Mouse (Mus musculus): ENCODE measurements around the gene R3hdm4.
"Not testable (repeated sequence)": the region's sequence is repeated elsewhere in the genome, so short reads cannot be mapped to it uniquely, and the experiment has no call there.

The R3hdm4 gene

DNA sequence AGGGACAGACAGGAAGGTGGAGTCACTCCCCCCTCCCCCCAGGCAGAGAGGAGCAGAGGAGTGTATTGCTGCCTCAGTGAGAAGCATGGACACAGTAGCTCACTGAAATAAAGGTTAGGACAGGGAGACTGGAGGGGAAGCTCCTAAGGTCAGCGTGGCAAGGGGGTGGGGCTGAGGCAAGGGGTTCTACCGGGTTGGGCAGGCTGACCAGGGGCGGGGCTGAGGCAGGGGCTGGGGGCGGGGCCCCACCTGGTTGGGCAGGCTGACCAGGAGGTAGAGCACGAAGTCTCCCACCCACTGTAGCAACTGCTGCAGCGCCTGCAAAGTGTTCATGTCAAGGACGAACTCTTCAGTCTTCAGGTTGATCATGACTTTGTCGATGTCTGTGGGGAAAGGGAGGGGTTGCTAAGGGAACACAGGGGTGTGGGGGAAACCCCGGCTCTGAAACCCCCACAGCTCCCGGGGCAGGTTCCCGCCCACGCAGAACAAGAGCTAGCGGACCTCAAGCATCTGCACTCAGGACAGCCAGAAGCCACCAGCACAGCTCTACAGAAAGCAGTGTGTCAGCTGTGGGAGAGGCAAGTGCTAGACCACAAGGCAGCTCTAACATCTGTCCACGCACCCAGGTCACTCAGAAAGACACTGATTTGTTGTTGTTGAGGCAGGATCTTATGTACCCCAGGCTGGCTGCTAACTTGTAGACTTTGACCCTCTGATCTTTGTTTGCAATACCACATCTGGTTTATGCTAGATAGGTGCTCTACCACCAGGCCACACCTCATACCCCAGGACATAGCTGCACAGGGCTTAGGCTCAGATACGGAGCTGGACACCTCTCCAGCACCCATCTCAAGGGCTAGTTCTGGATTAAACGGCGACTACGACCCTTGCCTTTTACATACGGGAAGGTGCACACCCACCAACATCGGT is 23.4 kb downstream of the R3hdm4 start:
- DNase-seq (ENCODE audit: low spot score) = no peak

DNA sequence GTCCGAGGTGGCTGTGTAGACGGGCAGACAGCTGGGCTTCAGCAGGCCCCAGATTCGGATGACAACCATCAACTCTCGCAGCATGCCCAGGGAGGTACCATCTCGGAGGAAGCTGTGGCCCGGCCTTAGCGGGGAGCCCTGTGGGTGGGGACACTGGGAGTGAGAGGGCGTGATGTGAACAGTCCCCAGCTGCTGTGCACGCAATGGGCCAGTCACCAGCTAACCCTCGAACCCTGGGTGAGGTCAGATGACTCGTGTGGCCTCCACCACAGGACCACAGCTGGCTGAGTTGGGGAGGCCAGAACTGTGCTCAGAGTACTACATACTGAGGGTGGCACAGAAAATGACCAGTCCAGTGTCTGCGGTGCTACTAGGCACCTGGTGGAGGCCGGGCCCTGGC is 24.2 kb downstream of the R3hdm4 start:
- no peak for DNase-seq (ENCODE audit: low spot score)

DNA sequence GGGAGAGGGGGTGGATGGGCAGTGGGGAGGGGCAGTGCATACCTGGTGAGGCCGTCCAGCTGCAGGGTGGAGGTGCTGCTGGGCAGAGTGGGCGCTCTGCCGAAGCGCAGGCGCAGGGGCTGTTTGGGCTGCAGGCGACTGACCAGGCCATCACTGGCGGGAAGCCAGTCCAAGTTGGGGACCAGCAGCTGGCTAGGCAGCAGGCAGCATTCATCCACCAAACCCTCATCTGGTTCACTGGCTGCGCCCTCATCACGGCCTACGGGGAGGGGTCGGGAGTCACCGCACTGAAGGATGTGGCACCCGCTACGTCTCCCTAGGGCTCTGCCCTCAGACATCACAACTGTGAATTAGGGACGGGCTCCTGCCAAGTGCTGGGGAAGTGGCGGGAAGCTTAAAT is 24.7 kb downstream of the R3hdm4 start:
- no peak for DNase-seq (ENCODE audit: low spot score)

DNA sequence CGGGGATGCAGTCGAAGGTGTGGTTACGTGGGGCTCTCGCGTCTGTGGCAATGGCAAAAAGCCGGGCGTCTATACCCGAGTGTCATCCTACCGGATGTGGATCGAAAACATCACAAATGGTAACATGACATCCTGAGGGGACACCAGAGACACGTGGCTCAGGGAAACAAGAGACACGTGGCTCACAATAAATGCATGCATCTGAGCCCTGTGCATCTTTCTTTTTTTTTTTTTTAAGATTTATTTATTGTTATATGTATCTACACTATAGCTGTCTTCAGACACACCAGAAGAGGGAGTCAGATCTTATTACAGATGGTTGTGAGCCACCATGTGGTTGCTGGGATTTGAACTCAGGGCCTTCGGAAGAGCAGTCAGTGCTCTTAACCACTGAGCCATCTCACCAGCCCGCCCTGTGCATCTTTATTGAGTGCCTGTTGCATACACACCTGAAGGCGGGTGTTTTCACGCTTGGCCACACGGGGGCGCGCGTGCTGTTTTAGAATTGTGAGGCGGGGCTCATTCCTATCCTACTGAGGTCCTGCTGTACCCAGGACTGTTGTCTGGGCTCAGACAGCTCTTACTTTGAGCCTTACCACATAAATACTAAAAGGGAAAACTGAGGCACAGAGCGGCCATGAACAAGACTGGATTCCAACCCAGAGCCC is 28.4 kb downstream of the R3hdm4 start:
- DNase-seq (ENCODE audit: low spot score) = peak; percentile 70

DNA sequence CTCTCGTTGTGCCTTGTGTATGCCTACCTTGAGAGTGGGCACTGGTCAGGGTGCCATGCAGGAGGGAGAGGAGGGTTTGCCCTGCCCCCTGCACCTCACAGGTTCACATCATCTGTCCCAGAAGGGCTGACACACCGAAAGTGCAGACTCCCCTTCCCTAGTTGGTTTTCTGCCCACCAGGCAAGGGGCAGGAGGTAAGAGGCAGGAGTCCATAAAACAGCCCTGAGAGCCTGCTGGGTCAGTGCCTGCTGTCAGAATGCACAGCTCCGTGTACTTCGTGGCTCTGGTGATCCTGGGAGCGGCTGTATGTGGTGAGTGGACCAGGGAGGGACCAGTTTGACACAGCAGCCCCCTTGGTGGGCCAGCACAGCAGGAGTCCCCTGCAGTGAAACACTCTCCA is 30.3 kb downstream of the R3hdm4 start, which contains the start of gene Cfd:
TSS of gene Cfd (plus strand) at position 184 of the 400 bp plus-strand sequence.
- DNase-seq (ENCODE audit: low spot score) = no peak

DNA sequence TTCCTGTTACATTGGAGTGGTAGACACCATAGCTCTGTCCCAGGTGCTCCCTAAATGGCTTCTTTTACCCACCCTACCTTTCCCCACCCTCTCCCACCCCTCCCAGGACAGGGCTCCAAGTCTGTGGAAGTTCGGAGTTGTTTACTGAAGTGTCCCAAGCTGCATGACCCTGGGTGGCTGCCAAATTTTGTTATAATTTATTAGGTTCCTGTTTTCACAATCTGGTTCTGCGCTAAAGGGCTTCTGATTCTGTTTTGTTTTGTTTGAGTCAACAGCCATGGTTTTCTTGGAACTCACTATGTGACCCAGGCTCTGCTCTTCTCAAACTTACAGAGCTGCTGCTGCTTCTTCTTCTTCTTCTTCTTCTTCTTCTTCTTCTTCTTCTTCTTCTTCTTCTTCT is 31.6 kb downstream of the R3hdm4 start:
- no peak for DNase-seq (ENCODE audit: low spot score)

DNA sequence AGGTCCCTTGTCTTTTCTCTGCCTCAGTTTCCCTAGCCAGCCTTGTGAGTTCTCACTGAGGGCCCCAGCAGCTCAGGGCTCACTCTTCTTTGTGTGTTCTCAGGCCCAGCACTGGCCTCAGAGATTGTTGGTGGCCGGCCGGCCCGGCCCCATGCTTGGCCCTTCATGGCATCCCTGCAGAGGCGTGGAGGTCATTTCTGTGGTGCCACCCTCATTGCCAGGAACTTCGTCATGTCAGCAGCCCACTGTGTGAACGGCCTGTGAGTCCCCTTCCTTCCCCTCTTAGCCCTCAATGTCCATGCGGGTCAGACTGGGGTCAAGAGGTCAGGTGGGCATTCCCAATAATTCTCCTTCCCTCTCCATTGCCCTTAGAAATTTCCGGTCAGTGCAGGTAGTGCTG is 34.4 kb downstream of the R3hdm4 start:
- no peak for DNase-seq (ENCODE audit: low spot score)

DNA sequence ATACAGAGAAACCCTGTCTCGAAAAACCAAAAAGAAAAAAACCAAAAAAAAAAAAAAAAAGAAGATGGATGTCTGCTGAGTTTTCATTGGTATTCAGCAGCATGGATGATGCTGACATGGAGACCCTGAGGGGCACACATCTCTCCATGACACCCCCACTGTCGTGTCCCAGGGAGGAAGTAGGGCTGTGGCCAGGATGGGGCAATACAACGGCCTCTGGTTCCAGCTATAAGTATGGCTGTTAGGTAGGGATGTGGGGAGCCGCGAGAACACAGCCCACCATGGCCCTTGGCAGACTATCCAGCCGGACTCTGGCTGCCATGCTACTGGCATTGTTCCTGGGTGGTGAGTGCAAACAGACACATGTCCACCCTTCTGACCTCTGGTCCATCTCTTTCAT is 35.0 kb downstream of the R3hdm4 start, which contains the start of gene Elane:
TSS of gene Elane (plus strand) at position 194 of the 400 bp plus-strand sequence.
- DNase-seq (ENCODE audit: low spot score) = no peak

DNA sequence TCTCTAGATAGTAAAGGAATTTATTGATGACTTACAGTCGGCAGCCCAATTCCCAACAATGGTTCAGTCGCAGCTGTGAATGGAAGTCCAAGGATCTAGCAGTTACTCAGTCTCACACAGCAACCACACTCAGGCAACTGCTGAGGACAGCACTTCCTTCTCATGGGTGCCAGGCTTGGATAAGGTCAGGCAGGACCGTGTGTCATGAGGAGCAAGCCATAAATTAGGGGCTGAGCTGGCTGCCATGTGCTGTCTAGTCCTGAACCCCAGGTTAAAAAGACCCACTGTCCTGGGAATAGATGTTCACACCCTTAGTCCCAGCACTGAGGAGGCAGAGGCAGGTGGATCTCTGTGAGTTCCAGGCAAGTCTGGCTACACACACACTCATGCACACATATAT is 36.1 kb downstream of the R3hdm4 start:
- not testable (repeated sequence) for DNase-seq (ENCODE audit: low spot score)

DNA sequence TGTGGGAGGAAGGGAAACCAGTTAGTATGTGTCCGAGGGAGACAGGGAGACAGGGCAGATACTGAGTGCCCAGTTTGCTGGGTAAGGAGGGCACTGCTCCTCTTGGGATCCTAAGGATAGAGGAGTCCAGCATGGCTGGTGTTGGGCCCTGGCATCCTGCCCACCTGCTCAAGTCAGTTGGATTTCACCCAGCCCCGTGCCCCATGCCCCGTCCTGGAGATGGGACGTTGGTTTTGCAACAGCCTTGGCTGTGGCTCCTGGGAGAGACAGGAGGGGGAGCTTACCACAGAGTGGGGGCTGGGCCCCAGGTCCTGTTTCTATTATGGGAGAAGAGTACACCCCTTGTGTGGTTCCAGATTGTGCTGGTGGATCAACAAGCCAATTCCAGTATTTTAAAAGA is 36.6 kb downstream of the R3hdm4 start:
- DNase-seq (ENCODE audit: low spot score) = no peak

DNA sequence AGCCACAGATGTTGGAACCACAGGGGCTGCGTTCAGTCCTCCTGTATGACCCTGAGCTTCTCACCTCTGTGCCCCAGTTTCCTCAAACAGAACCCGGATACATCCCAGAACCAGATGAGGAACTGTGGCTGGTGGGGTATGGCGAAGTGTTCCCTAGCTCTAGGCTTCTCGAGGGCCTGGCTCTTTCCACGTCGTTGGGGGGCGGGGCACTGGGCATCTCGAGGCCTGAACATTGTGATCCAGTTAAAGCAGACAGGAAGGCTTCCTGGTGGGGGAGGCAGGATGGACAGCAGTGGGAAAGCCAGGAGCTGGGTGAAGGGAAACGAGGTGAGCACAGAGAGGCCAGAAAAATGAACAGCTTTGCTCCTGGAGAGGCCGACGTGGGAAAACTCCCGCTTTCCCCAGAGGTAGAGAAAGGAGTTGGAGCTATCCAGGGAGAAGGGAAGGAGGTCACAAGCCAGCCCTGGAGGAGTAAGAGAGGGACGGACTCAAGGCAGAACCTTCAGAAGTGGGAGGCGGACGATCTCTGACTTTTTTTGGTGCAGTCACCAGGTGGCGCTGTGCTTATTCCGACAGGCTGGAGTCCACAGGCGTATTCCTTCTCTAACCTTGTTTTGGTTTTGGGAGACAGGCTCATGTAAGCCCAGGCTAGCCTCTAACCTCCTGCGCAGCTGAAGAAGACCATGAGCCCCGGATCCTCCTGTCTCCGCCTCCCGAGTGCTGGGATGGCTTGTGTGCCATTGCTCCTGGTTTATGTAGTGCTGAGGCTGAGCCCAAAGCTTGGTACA is 37.5 kb downstream of the R3hdm4 start:
- DNase-seq (ENCODE audit: low spot score) = peak; percentile 74

DNA sequence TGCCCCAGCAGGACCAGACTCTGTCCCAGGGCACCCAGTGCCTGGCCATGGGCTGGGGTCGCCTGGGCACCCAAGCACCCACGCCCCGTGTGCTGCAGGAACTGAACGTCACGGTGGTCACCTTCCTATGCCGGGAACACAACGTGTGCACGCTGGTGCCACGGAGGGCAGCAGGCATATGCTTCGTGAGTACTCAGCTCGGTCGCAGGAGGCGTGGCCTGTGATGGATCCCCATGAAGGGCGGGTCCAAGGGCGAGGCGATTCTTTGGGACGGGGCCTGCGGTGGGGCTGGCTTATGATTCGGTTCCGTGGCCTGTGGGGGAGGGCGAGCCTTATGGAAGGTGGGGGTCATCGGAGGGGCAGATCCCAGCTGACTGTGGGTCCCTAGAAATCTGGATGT is 39.0 kb downstream of the R3hdm4 start:
- no peak for DNase-seq (ENCODE audit: low spot score)

DNA sequence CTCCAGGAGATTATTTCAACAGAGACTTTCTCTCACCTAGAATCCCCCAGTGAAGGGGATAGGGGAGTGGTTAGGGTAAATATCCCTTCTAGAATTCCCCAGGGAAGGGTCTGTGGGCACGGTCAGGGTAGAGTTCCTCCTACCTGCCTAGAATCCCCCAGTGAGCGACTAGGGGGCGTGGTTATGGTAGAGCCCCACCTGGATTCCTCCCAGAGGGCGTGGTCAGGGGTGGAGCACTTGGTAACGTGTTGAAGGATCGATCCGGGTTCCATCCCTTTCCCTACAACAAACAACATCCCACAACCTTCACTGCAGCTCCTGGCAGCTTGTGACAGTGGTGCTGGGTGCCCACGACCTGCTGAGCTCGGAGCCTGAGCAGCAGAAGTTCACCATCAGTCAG is 40.3 kb downstream of the R3hdm4 start:
- no peak for DNase-seq (ENCODE audit: low spot score)

DNA sequence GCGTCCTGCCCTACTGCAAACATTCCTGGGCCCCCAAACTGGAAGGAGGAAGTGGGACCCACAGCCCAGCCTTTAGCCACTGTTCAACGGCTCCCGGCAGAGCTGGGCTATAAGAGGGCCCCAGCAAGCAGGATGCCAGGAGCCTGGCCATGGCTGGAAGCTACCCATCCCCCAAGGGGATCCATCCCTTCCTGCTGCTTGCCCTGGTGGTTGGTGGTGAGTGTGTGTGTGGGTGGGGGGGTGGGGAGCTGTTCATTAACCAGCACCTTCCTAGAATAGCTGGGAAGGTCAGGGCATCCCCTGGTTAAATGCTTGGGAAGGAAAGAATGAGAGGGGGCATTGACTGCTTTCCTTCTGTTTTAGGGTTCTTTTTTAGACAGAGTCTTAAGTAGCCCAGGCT is 41.5 kb downstream of the R3hdm4 start:
- no peak for DNase-seq (ENCODE audit: low spot score)

DNA sequence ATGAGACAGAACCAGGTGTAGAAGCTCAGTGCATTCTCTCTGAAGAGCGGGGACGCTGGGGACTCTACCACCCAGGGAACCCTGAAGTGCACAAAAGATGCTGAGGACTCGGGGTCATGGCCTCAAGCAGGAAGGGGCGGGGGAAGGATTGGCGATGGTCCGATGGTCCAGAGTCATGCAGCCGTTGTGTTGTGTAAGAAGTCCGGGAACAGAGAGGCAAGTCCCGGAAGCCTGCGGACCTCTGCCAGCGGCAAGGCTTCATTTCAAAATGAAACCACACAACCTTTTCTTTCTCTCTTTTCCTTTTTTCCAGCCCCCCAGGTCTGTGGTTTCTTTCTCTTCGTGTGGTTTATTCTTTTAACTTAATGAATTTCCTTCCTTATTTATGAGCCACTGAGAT is 43.3 kb downstream of the R3hdm4 start:
- DNase-seq (ENCODE audit: low spot score) = no peak

DNA sequence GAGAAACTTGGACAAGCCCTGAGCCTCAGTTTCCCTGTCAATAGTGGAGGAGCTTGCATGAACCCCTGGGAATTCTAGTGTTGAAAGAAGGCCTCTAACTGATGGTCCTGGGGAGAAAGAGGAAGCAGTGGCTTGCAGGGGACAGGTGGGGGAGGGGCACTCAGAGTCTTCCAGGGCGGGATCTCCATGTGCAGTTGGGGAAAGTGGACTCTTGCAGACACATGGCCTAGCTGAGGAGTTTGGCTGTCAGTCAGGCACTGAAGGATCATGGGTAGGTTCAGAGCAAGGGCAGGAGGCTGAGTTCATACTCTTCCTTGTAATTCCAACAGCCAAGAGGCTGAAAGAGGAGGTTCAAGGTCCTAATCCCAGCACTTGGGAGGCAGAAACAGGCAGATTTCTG is 43.8 kb downstream of the R3hdm4 start:
- no peak for DNase-seq (ENCODE audit: low spot score)

DNA sequence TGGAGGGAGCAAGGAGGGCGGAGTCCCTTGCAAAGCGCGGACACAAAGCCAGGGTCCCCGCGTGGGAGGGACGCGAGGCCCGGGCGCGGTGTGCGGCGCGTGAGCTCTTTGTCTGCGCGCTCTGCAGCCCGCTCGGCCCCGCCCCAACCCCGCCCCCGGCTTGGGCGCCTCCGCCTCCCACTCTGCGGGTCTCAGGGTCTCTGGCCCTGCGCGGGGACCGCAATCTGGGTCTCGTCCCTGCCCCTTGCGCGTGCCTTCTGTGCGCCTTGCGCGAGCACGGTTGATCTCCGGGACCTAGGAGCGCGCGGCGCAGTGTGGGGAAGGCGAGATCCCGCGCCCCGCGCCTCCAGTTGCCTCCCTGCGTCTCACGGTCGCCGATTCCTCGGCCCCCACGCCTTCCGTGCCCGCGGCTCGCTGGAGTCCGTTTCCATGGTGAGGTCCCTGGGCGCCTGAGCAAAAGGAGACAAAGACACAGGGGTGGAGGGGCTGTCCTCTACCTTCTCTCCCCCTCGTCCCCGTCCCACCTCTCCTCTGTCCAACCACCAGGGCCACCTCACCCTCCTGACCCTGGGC is 46.6 kb downstream of the R3hdm4 start, which contains the start of the genes Prtn3 and Plppr3:
TSS of gene Prtn3 (plus strand) at position 187 of the 573 bp plus-strand sequence.
TSS of gene Plppr3 (minus strand) at position 345 of the 573 bp plus-strand sequence.
- DNase-seq (ENCODE audit: low spot score) = no peak

DNA sequence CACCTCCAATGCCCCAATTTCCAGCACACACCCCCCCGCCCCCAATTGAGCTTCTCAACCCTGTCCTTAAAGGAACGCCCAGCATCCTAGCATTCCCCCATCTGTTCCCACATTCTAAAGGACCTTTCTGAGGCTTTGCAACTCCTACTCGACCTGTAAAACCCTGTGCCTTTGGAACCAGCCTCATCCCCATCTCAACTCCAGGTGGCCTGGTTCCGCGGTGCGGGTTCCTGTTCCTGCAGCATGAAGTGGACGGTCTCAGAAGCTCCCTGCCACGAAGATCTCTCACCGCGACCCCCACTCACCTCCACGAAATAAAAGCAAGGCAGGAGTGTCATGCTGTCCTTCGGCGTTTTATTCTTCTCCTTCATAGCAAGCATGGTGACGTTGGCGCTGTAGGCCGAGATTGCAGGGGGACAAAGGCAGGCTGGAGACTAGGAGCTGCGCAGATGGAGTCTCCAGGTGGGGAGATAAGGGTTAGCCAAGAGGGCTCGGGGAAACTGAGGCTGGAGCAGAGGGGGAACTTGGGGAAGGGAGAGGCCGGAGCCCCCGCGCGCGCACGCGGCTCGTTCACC is 47.2 kb downstream of the R3hdm4 start:
- no peak for DNase-seq (ENCODE audit: low spot score)

DNA sequence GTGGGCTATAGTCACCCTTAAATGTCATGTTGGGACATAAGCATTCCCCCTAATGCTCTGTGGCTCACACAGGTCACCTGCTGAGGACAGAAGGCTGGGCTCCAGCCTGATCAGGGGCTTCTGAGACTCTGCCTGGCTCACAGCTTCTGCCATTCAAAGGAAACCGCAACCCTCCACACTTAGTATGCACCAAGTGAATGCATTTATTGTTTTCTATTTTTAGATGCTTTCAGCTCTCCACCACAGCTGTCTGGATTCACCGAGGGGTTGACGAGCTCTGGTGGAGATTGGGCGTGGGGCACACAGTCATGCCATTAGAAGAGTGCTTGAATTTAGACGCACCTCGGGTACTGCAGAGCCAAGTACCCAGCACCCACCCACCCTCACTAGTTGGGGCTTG is 47.7 kb downstream of the R3hdm4 start:
- no peak for DNase-seq (ENCODE audit: low spot score)

DNA sequence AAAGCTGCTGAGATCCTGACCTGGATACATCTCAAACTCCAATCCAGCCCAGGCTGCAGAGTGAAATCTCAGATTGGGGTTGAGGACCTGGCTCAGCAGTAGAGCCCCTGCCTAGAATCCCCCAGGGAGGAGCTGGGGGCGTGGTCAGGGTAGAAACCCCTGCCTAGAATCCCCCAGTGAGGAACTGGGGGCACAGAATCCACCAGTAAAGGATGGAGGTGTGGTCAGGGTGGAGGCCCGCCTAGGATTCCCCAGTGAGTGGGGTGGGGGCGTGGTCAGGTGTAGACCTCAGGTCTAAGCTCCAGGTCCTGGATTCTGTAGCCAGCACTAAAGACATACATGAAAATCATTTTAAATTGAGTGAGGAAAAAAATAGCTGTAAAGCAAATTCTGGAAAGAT is 48.1 kb downstream of the R3hdm4 start:
- no peak for DNase-seq (ENCODE audit: low spot score)

DNA sequence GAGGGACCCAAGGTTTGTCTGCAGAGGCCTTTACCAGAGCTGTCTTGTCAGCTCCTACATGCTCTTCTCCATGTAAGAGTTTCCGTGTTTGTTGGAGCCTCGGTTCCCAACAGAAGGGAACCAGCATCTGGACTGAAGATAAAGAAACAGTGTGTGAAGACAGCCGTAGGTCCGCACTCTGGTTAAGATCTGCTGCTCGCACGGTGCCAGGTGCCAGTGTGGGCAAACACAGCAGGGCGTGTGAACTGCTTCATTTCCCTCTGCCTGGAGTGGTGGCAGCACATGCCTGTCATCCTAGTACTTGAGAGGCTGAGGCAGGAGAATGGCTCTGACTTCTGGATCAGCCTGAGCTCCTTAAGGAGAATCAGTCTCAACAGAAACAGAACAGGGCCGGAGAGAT is 49.2 kb downstream of the R3hdm4 start:
- no peak for DNase-seq (ENCODE audit: low spot score)

DNA sequence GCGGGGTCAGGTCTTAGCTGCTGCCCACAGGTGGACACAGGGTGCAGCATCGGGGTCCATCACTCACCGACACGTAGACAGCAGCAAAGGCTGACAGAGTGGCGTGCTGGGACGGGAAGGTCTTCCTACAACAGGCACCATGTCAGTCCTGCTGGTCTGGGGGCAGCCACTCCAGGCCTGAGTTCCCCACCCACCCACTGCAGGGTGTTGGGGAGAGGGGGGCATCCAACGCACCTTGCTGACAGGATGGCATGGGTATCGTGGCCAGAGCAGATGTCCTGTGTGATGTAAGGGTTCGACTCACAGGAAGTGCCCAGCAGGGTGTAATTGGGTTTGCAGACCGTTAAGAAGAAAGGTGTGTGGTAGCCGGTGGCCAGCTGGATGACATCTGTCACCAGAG is 54.4 kb downstream of the R3hdm4 start:
- DNase-seq (ENCODE audit: low spot score) = no peak

All from left cerebral cortex, adult 11 months (tissue).